Comparison of ENCODE assay signal across 8 mouse cellular contexts in the genomic region with DNA sequence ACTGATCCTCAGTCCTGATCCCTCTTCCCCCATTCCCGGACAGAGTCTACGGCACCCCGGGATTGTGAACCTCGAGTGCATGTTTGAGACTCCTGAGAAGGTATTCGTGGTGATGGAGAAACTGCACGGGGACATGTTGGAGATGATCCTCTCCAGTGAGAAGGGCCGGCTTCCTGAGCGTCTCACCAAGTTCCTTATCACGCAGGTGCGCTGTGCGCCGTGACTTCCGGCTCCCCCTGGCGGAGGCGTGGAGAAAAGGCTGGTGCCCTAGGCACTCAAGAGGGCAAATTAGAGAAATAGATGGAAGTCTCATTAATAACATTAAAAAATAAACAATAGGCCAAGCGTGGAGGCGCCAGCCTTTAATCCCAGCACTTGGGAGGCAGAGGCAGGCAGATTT. TPM values are rescaled to one million over a fixed set of nuclear protein-coding genes. Genes with fewer than 3 reads are reported as not detected.
DNase-seq lines count a peak whose midpoint lies in the region; ATAC-seq and TF ChIP-seq lines count a peak whose summit lies in the region.

No protein-coding gene starts in this region.

- no peak overlapping the region for H3K9ac ChIP-seq in midbrain, embryonic 16.5 days (ENCODE audit: low read depth, low read length)
- no peak overlapping the region; the same call in 1 of the 2 replicates for H3K9ac ChIP-seq in forebrain, embryonic 12.5 days
- H3K9ac ChIP-seq in liver, postnatal 0 days (replicated peaks), result no peak overlapping the region

- no peaks in the 10 kb centered on the region for H3K4me1 ChIP-seq in midbrain, embryonic 10.5 days
- H3K4me1 ChIP-seq in midbrain, embryonic 16.5 days (ENCODE audit: control insufficient read depth, insufficient read depth, low read length), result no peaks in the 10 kb centered on the region
- no peaks in the 10 kb centered on the region for H3K4me1 ChIP-seq in forebrain, embryonic 12.5 days
- H3K4me1 ChIP-seq in liver, postnatal 0 days (ENCODE audit: insufficient read depth), result no peaks in the 10 kb centered on the region
- no peaks in the 10 kb centered on the region for H3K4me1 ChIP-seq in spleen, adult 2 months (ENCODE audit: control insufficient read depth, insufficient read depth, insufficient read length)

- TF ChIP-seq CTCF in liver, postnatal 0 days (IDR thresholded peaks at IDR 0.05; ENCODE audit: low read depth), result peak; percentile 81
- peak; percentile 76; the same call in 1 of the 2 replicates for TF ChIP-seq CTCF in spleen, adult 2 months (IDR thresholded peaks at IDR 0.05; ENCODE audit: extremely low read depth, insufficient read depth, insufficient read length, insufficient replicate concordance)

- TF ChIP-seq POLR2A in spleen, adult 2 months (IDR thresholded peaks at IDR 0.05; ENCODE audit: low read depth, low read length), result no peak

- no peak for TF ChIP-seq EP300 in liver, postnatal 0 days (IDR thresholded peaks at IDR 0.05; ENCODE audit: low read depth)

- peak; percentile 63 to 73 for DNase-seq in cerebellum, adult 18-20 months
- no peak for DNase-seq in cerebellum, adult 9-11 months
- DNase-seq in midbrain, embryonic 10.5 days (ENCODE audit: low spot score), result peak; percentile 36
- peak; percentile 64 for DNase-seq in liver, postnatal 0 days
- DNase-seq in spleen, adult 2 months (ENCODE audit: low read depth in 1 of 2, low spot score in 2 of 2), result peak in 1 of 2 experiments; percentile 58
- DNase-seq in layer of hippocampus, postnatal 25 days (ENCODE audit: extremely low spot score in 1 of 2, low spot score in 1 of 2), result no peak

- 21% methylated on average over 17 of the region's 17 CpGs for WGBS in midbrain, embryonic 10.5 days
- 20% methylated on average over 17 of the region's 17 CpGs for WGBS in midbrain, embryonic 16.5 days
- WGBS in forebrain, embryonic 12.5 days, result 22% methylated on average over 17 of the region's 17 CpGs
- WGBS in liver, postnatal 0 days (ENCODE audit: insufficient replicate concordance), result 38% methylated on average over 17 of the region's 17 CpGs
- WGBS in spleen, adult 2 months, result 48% methylated on average over 17 of the region's 17 CpGs

- H3K4me3 ChIP-seq in midbrain, embryonic 10.5 days, result no peak overlapping the region
- no peak overlapping the region for H3K4me3 ChIP-seq in midbrain, embryonic 16.5 days (ENCODE audit: low read depth, low read length)
- no peak overlapping the region for H3K4me3 ChIP-seq in forebrain, embryonic 12.5 days (replicated peaks)
- H3K4me3 ChIP-seq in liver, postnatal 0 days (ENCODE audit: low read depth, low read length), result no peak overlapping the region
- H3K4me3 ChIP-seq in spleen, adult 2 months (ENCODE audit: extremely low read depth, insufficient read depth, insufficient read length), result no peak overlapping the region

- H3K4me2 ChIP-seq in midbrain, embryonic 16.5 days (ENCODE audit: low read length), result no peak overlapping the region
- H3K4me2 ChIP-seq in forebrain, embryonic 12.5 days, result peak overlapping the region; percentile 19; the same call in 1 of the 2 replicates
- no peak overlapping the region for H3K4me2 ChIP-seq in liver, postnatal 0 days (ENCODE audit: low read depth, low read length)

- peaks cover 79% of the 10 kb centered on the region for H3K36me3 ChIP-seq in midbrain, embryonic 10.5 days
- peaks cover 18% of the 10 kb centered on the region for H3K36me3 ChIP-seq in midbrain, embryonic 16.5 days (ENCODE audit: control insufficient read depth, insufficient read depth, low read length)
- peaks cover 47% of the 10 kb centered on the region for H3K36me3 ChIP-seq in forebrain, embryonic 12.5 days (replicated peaks)
- H3K36me3 ChIP-seq in liver, postnatal 0 days (replicated peaks; ENCODE audit: insufficient read depth, low read length), result peaks cover 41% of the 10 kb centered on the region
- H3K36me3 ChIP-seq in spleen, adult 2 months (ENCODE audit: control insufficient read depth, insufficient read depth, low read length), result peaks cover 75% of the 10 kb centered on the region

- no peaks in the 10 kb centered on the region for H3K27me3 ChIP-seq in midbrain, embryonic 10.5 days (ENCODE audit: low read depth, poor library complexity, severe bottlenecking)
- no peaks in the 10 kb centered on the region for H3K27me3 ChIP-seq in midbrain, embryonic 16.5 days (ENCODE audit: control insufficient read depth, insufficient read depth, low read depth, low read length)
- no peaks in the 10 kb centered on the region for H3K27me3 ChIP-seq in forebrain, embryonic 12.5 days
- no peaks in the 10 kb centered on the region for H3K27me3 ChIP-seq in liver, postnatal 0 days (ENCODE audit: insufficient read depth, low read length)
- no peaks in the 10 kb centered on the region for H3K27me3 ChIP-seq in spleen, adult 2 months (ENCODE audit: control insufficient read depth, insufficient read depth, low read length)

- no peaks in the 10 kb centered on the region for H3K9me3 ChIP-seq in midbrain, embryonic 10.5 days (replicated peaks)
- H3K9me3 ChIP-seq in midbrain, embryonic 16.5 days (replicated peaks; ENCODE audit: control insufficient read depth, low read length, poor library complexity, severe bottlenecking), result no peaks in the 10 kb centered on the region
- H3K9me3 ChIP-seq in forebrain, embryonic 12.5 days, result no peaks in the 10 kb centered on the region
- no peaks in the 10 kb centered on the region for H3K9me3 ChIP-seq in liver, postnatal 0 days (ENCODE audit: low read length)

- H3K27ac ChIP-seq in midbrain, embryonic 10.5 days (replicated peaks), result no peak overlapping the region
- no peak overlapping the region for H3K27ac ChIP-seq in midbrain, embryonic 16.5 days (ENCODE audit: low read length)
- H3K27ac ChIP-seq in forebrain, embryonic 12.5 days, result no peak overlapping the region
- no peak overlapping the region for H3K27ac ChIP-seq in liver, postnatal 0 days (ENCODE audit: low read depth)
- no peak overlapping the region for H3K27ac ChIP-seq in spleen, adult 2 months (ENCODE audit: insufficient read depth, low read length)

- ATAC-seq in midbrain, embryonic 16.5 days, result no peak
- ATAC-seq in forebrain, embryonic 12.5 days (ENCODE audit: low FRiP score), result no peak
- ATAC-seq in liver, postnatal 0 days, result no peak

RNA-seq across cellular contexts. Expression of gene Prkd2, which starts 15.6 kb away (rescaled TPM):
- 11.1 and 11.8 TPM in 2 replicates for polyA plus RNA-seq in midbrain, embryonic 10.5 days (2016; fragmentation: Nextera tagmentation; extraction: Ambion mirVana)
- 6.0 and 6.9 TPM in 2 replicates for polyA plus RNA-seq in midbrain, embryonic 16.5 days (2015; fragmentation: Nextera tagmentation; extraction: Ambion mirVana)
- 10.0 and 10.9 TPM in 2 replicates for polyA plus RNA-seq in forebrain, embryonic 12.5 days (2016; fragmentation: Nextera tagmentation; extraction: Ambion mirVana)
- 4.3 and 5.0 TPM in 2 replicates for polyA plus RNA-seq in liver, postnatal 0 days (2015; fragmentation: Nextera tagmentation; extraction: Ambion mirVana)
- 183 and 205 TPM in 2 replicates for polyA plus RNA-seq in spleen, adult 2 months (2012; rRNA removed)
- total RNA-seq in layer of hippocampus, postnatal 25 days (2021), result 1 to 10 TPM; 5.2 to 6.9 TPM

RNA-seq across cellular contexts. Expression of gene Dact3, which starts 16.8 kb away (rescaled TPM):
- 1.9 and 2.2 TPM in 2 replicates for polyA plus RNA-seq in midbrain, embryonic 10.5 days (2016; fragmentation: Nextera tagmentation; extraction: Ambion mirVana)
- 2.6 and 3.0 TPM in 2 replicates for polyA plus RNA-seq in midbrain, embryonic 16.5 days (2015; fragmentation: Nextera tagmentation; extraction: Ambion mirVana)
- polyA plus RNA-seq in forebrain, embryonic 12.5 days (2016; fragmentation: Nextera tagmentation; extraction: Ambion mirVana), result 2.6 and 3.2 TPM in 2 replicates
- 0.09 TPM in 2 replicates for polyA plus RNA-seq in liver, postnatal 0 days (2015; fragmentation: Nextera tagmentation; extraction: Ambion mirVana)
- 9.2 and 18.1 TPM in 2 replicates for polyA plus RNA-seq in spleen, adult 2 months (2012; rRNA removed)
- total RNA-seq in layer of hippocampus, postnatal 25 days (2021), result 100 to 1,000 TPM; 150 to 160 TPM

RNA-seq across cellular contexts. Expression of gene Gng8, which starts 33.2 kb away (rescaled TPM):
- polyA plus RNA-seq in midbrain, embryonic 10.5 days (2016; fragmentation: Nextera tagmentation; extraction: Ambion mirVana), result 5.4 and 8.5 TPM in 2 replicates
- polyA plus RNA-seq in midbrain, embryonic 16.5 days (2015; fragmentation: Nextera tagmentation; extraction: Ambion mirVana), result 14.0 and 49.2 TPM in 2 replicates
- 14.7 and 16.4 TPM in 2 replicates for polyA plus RNA-seq in forebrain, embryonic 12.5 days (2016; fragmentation: Nextera tagmentation; extraction: Ambion mirVana)
- 0.15 and 0.20 TPM in 2 replicates for polyA plus RNA-seq in liver, postnatal 0 days (2015; fragmentation: Nextera tagmentation; extraction: Ambion mirVana)
- polyA plus RNA-seq in spleen, adult 2 months (2012; rRNA removed), result 7.9 and 8.6 TPM in 2 replicates
- total RNA-seq in layer of hippocampus, postnatal 25 days (2021), result 1 to 10 TPM; 2.5 to 3.2 TPM

RNA-seq across cellular contexts. Expression of gene Fkrp, which starts 41.8 kb away (rescaled TPM):
- polyA plus RNA-seq in midbrain, embryonic 10.5 days (2016; fragmentation: Nextera tagmentation; extraction: Ambion mirVana), result 28.3 and 32.9 TPM in 2 replicates
- polyA plus RNA-seq in midbrain, embryonic 16.5 days (2015; fragmentation: Nextera tagmentation; extraction: Ambion mirVana), result 52.1 and 53.8 TPM in 2 replicates
- 30.5 and 31.4 TPM in 2 replicates for polyA plus RNA-seq in forebrain, embryonic 12.5 days (2016; fragmentation: Nextera tagmentation; extraction: Ambion mirVana)
- 7.4 and 8.7 TPM in 2 replicates for polyA plus RNA-seq in liver, postnatal 0 days (2015; fragmentation: Nextera tagmentation; extraction: Ambion mirVana)
- polyA plus RNA-seq in spleen, adult 2 months (2012; rRNA removed), result 28.6 and 36.1 TPM in 2 replicates
- 10 to 100 TPM; 46.7 to 47.7 TPM for total RNA-seq in layer of hippocampus, postnatal 25 days (2021)

RNA-seq across cellular contexts. Expression of gene Strn4, which starts 42.6 kb away (rescaled TPM):
- 108 and 137 TPM in 2 replicates for polyA plus RNA-seq in midbrain, embryonic 10.5 days (2016; fragmentation: Nextera tagmentation; extraction: Ambion mirVana)
- polyA plus RNA-seq in midbrain, embryonic 16.5 days (2015; fragmentation: Nextera tagmentation; extraction: Ambion mirVana), result 185 and 199 TPM in 2 replicates
- polyA plus RNA-seq in forebrain, embryonic 12.5 days (2016; fragmentation: Nextera tagmentation; extraction: Ambion mirVana), result 176 and 180 TPM in 2 replicates
- 15.9 and 18.4 TPM in 2 replicates for polyA plus RNA-seq in liver, postnatal 0 days (2015; fragmentation: Nextera tagmentation; extraction: Ambion mirVana)
- polyA plus RNA-seq in spleen, adult 2 months (2012; rRNA removed), result 121 and 148 TPM in 2 replicates
- 100 to 1,000 TPM; 322 to 327 TPM for total RNA-seq in layer of hippocampus, postnatal 25 days (2021)

Comparison
In these comparisons a context has a peak if more than half of its experiments do, and no peak if none do; other contexts are left out.
1. DNase-seq: peak in cerebellum, adult 18-20 months (2 of 2), midbrain, embryonic 10.5 days (single experiment) and liver, postnatal 0 days (single experiment); none in cerebellum, adult 9-11 months (single experiment) and layer of hippocampus, postnatal 25 days (0 of 2).
2. RNA of gene Prkd2, which starts 15.6 kb away (polyA plus RNA-seq): 183 to 205 TPM in spleen, adult 2 months; 11.1 to 11.8 TPM in midbrain, embryonic 10.5 days, 10.0 to 10.9 TPM in forebrain, embryonic 12.5 days, 6.0 to 6.9 TPM in midbrain, embryonic 16.5 days and 4.3 to 5.0 TPM in liver, postnatal 0 days; every median in the first group is over 10 times any median in the second.